Mouse (Mus musculus): ENCODE data around the gene Tmem94.

Gene Tmem94

GRCm38 (mm10) chr11:115830550-115831325 lies 65.5 kb downstream of the Tmem94 start:
- in situ Hi-C loops (cut with MboI; ENCODE audit: low sequenced_read_pairs): no loop called here

- in situ Hi-C loops (cut with MboI; ENCODE audit: low sequenced_read_pairs): no loop called here
These were observed 66.3 kb downstream of the Tmem94 start for GRCm38 (mm10) chr11:115831518-115831917.

- in situ Hi-C loops (cut with MboI; ENCODE audit: low sequenced_read_pairs): no loop called here
These were observed 66.8 kb downstream of the Tmem94 start for GRCm38 (mm10) chr11:115832064-115832463.

GRCm38 (mm10) chr11:115832523-115832922 lies 67.3 kb downstream of the Tmem94 start:
- in situ Hi-C loops (cut with MboI; ENCODE audit: low sequenced_read_pairs): no loop called here

- in situ Hi-C loops (cut with MboI; ENCODE audit: low sequenced_read_pairs): no loop called here
These were observed 67.8 kb downstream of the Tmem94 start for GRCm38 (mm10) chr11:115833021-115833513.

- in situ Hi-C loops (cut with MboI; ENCODE audit: low sequenced_read_pairs): no loop called here
These were observed 68.8 kb downstream of the Tmem94 start for GRCm38 (mm10) chr11:115834033-115834432.

GRCm38 (mm10) chr11:115836656-115837395 lies 71.6 kb downstream of the Tmem94 start:
- in situ Hi-C loops (cut with MboI; ENCODE audit: low sequenced_read_pairs): no loop called here

- in situ Hi-C loops (cut with MboI; ENCODE audit: low sequenced_read_pairs): no loop called here
These were observed 72.5 kb downstream of the Tmem94 start for GRCm38 (mm10) chr11:115837606-115838345.

- in situ Hi-C loops (cut with MboI; ENCODE audit: low sequenced_read_pairs): no loop called here
These were observed 73.7 kb downstream of the Tmem94 start for GRCm38 (mm10) chr11:115838895-115839311.

GRCm38 (mm10) chr11:115839732-115840131 lies 74.5 kb downstream of the Tmem94 start:
- in situ Hi-C loops (cut with MboI; ENCODE audit: low sequenced_read_pairs): no loop called here

- in situ Hi-C loops (cut with MboI; ENCODE audit: low sequenced_read_pairs): no loop called here
These were observed 75.8 kb downstream of the Tmem94 start for GRCm38 (mm10) chr11:115841044-115841443.

GRCm38 (mm10) chr11:115841961-115842550 lies 76.8 kb downstream of the Tmem94 start:
- in situ Hi-C loops (cut with MboI; ENCODE audit: low sequenced_read_pairs): no loop called here

GRCm38 (mm10) chr11:115843141-115843890 lies 78.1 kb downstream of the Tmem94 start:
- in situ Hi-C loops (cut with MboI; ENCODE audit: low sequenced_read_pairs): no loop called here

- in situ Hi-C loops (cut with MboI; ENCODE audit: low sequenced_read_pairs): no loop called here
These were observed 78.6 kb downstream of the Tmem94 start for GRCm38 (mm10) chr11:115843891-115844239.

- in situ Hi-C loops (cut with MboI; ENCODE audit: low sequenced_read_pairs): no loop called here
These were observed 79.0 kb downstream of the Tmem94 start for GRCm38 (mm10) chr11:115844240-115844639.

GRCm38 (mm10) chr11:115845819-115846218 lies 80.6 kb downstream of the Tmem94 start:
- in situ Hi-C loops (cut with MboI; ENCODE audit: low sequenced_read_pairs): no loop called here

Data from CH12F3 (cell line).